Mouse (Mus musculus) midbrain, postnatal 0 days (tissue): Measurements from ENCODE around the gene Gramd1a. TPM values are rescaled to one million over a fixed set of nuclear protein-coding genes. Genes with fewer than 3 reads are reported as not detected.
A peak's percentile ranks its signal among the peaks of the same experiment; 100 is the strongest.

ENCODE experiments used
- ATAC-seq: fragments of 200-750 bp; cut with Nextera tagmentation; 2 replicates; pipeline ENCODE4 v1.8.0; 2017; ENCODE audit warnings: moderate number of reproducible peaks, mild to moderate bottlenecking, moderate TSS enrichment, moderate library complexity; ENCODE audit not compliant: low FRiP score
- DNase-seq: peaks from one replicate; pipeline ENCODE4 v3.0.0-alpha.2; 2015; ENCODE audit warnings: low spot score
- H3K27ac ChIP-seq: fragments of 300-500 bp; sonication (generic); 2 replicates; pipeline ENCODE4 v1.5.1; 2014; ENCODE audit warnings: low read depth, mild to moderate bottlenecking, low read length, mixed read lengths
- H3K27me3 ChIP-seq: fragments of 300-500 bp; sonication (generic); 2 replicates; pipeline ENCODE4 v1.6.1; 2014; ENCODE audit warnings: low read length, control low read depth, mixed read lengths; ENCODE audit not compliant: insufficient read depth
- H3K36me3 ChIP-seq: fragments of 300-500 bp; sonication (generic); 2 replicates; pipeline ENCODE4 v1.6.1; 2014; ENCODE audit warnings: low read length, control low read depth, mixed read lengths; ENCODE audit not compliant: insufficient read depth
- H3K4me1 ChIP-seq: fragments of 300-500 bp; sonication (generic); 2 replicates; pipeline ENCODE4 v1.6.1; 2014; ENCODE audit warnings: mild to moderate bottlenecking, control low read depth, antibody characterized with exemption, low read length, mixed read lengths; ENCODE audit not compliant: insufficient read depth
- H3K4me2 ChIP-seq: fragments of 300-500 bp; sonication (generic); 2 replicates; pipeline ENCODE4 v1.6.1; 2014; ENCODE audit warnings: low read depth, mild to moderate bottlenecking, low read length, mixed read lengths; ENCODE audit not compliant: poor library complexity, severe bottlenecking
- H3K4me3 ChIP-seq: fragments of 300-500 bp; sonication (generic); 2 replicates; pipeline ENCODE4 v1.5.1; 2014; ENCODE audit warnings: low read depth, mild to moderate bottlenecking, low read length, moderate library complexity
- H3K9ac ChIP-seq: fragments of 300-500 bp; sonication (generic); replicated peaks from 2 replicates; pipeline ENCODE4 v1.6.1; 2014; ENCODE audit warnings: mild to moderate bottlenecking, low read length, moderate library complexity, mixed read lengths; ENCODE audit not compliant: poor library complexity, severe bottlenecking
- H3K9me3 ChIP-seq: fragments of 300-500 bp; sonication (generic); 2 replicates; pipeline ENCODE4 v1.6.1; 2016; ENCODE audit warnings: low read length, control low read depth
- CTCF ChIP-seq: IDR thresholded peaks from 2 replicates; pipeline ENCODE4 v1.5.1; 2016; ENCODE audit warnings: antibody characterized with exemption, mild to moderate bottlenecking
- WGBS: fragments of 180-500 bp; shearing (Covaris S2); extraction: QIAGEN DNeasy Blood & Tissue Kit; methylation state at CpG from one replicate; pipeline ENCODE4 v1.1.7; 2014; 5-methylcytosine and 5-hydroxymethylcytosine counted together
- polyA plus RNA-seq: library from polyadenylated mRNA; unstranded; fragments of >200 nt; fragmentation: Nextera tagmentation; extraction: Ambion mirVana; gene quantifications from 2 replicates; pipeline ENCODE4 v1.2.1, GENCODE M21; 2015
- total RNA-seq: library from RNA; depleted of rRNA; stranded (reverse); fragments of >200 nt; gene quantifications from 2 replicates; pipeline ENCODE4 v1.2.3, GENCODE M21; 2014

Gramd1a gene
- total and polyA plus RNA-seq, 2 experiments from 2014 or later, result 160 to 270 TPM

- no peak overlapping the region for H3K9ac ChIP-seq
- H3K9me3 ChIP-seq, result no peaks in the 10 kb centered on the region
- H3K27ac ChIP-seq, result no peak overlapping the region
- H3K36me3 ChIP-seq, result peaks cover 69% of the 10 kb centered on the region
- H3K4me3 ChIP-seq, result no peak overlapping the region
- H3K4me1 ChIP-seq, result peaks cover 3% of the 10 kb centered on the region; the same call in 1 of the 2 replicates
- peaks cover 5% of the 10 kb centered on the region for H3K27me3 ChIP-seq
- no peak overlapping the region for H3K4me2 ChIP-seq
- peak; percentile 91 for TF ChIP-seq CTCF
- 43% methylated on average over 4 of the region's 4 CpGs for WGBS
- DNase-seq (peak; percentile 77), ATAC-seq (no peak)
Measured at GRCm38 (mm10) chr7:31130841-31131240, 24.9 kb downstream of the Gramd1a start.

DNA sequence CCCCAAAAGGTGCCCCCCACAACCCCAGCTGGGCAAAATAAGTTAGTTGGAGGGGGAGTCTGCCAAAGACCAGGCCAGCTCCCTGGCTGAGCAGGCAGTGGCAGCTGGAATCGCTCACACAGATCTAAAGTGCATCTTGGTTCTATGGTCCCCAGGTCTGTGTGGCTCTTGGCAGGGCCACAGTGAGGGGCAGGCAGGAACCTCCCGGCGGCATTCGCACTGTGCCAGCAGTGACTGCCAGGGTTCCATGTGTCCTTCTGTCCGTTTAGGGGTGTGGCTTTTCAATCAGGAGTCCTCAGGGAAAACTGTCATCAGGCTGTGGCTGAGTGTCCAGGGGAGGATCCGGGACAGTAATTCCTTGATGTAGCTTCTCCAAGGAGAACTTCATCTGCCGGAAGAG is 25.5 kb downstream of the Gramd1a start:
- ATAC-seq, result no peak

DNA sequence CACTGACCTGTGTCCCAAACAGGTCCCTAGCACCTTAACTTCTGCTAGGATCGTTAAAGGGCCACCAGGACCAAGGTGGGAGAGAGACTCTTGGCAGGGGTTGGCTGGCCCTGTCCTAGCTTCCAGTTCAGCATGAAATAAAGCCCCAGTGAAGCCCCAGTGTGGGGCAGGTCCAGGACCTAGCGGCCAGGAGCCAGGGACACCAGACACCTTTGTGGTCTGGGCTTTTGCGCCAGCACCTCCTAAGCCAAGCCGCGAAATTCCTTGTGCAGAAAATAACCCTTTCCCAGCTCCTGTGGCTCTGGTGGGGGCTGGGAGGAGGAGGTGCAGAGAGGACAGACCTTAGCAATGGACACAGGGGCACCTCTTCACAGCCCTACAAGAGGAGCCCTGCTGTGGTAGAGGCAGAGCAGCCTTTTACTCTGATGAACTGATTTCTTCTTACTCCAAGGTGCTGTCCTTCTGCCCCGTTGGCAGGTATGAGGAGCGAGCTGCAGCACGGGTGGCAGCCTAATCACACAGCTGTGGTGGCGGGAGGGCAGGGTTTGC is 27.5 kb downstream of the Gramd1a start:
- Histone ChIP-seq H3K4me1 (peaks cover 3% of the 10 kb centered on the region; the same call in 1 of the 2 replicates), H3K9ac (no peak overlapping the region), H3K4me3 (no peak overlapping the region), H3K36me3 (peaks cover 45% of the 10 kb centered on the region), H3K4me2 (no peak overlapping the region), H3K27ac (peak overlapping the region; percentile 70; the same call in 1 of the 2 replicates), H3K27me3 (peaks cover 15% of the 10 kb centered on the region), H3K9me3 (no peaks in the 10 kb centered on the region)
- no peak for TF ChIP-seq CTCF
- no peak for ATAC-seq
- DNase-seq, result no peak
- WGBS, result 74% methylated on average over 9 of the region's 9 CpGs

More for the DNA sequence above, 25.5 kb downstream of the Gramd1a start:
- Histone ChIP-seq H3K27me3 (peaks cover 11% of the 10 kb centered on the region), H3K4me2 (no peak overlapping the region), H3K4me3 (no peak overlapping the region), H3K9ac (no peak overlapping the region), H3K36me3 (peaks cover 63% of the 10 kb centered on the region), H3K9me3 (no peaks in the 10 kb centered on the region), H3K4me1 (peaks cover 3% of the 10 kb centered on the region; the same call in 1 of the 2 replicates), H3K27ac (no peak overlapping the region)
- 96% methylated on average over 7 of the region's 7 CpGs for WGBS
- no peak for TF ChIP-seq CTCF
- no peak for DNase-seq

DNA sequence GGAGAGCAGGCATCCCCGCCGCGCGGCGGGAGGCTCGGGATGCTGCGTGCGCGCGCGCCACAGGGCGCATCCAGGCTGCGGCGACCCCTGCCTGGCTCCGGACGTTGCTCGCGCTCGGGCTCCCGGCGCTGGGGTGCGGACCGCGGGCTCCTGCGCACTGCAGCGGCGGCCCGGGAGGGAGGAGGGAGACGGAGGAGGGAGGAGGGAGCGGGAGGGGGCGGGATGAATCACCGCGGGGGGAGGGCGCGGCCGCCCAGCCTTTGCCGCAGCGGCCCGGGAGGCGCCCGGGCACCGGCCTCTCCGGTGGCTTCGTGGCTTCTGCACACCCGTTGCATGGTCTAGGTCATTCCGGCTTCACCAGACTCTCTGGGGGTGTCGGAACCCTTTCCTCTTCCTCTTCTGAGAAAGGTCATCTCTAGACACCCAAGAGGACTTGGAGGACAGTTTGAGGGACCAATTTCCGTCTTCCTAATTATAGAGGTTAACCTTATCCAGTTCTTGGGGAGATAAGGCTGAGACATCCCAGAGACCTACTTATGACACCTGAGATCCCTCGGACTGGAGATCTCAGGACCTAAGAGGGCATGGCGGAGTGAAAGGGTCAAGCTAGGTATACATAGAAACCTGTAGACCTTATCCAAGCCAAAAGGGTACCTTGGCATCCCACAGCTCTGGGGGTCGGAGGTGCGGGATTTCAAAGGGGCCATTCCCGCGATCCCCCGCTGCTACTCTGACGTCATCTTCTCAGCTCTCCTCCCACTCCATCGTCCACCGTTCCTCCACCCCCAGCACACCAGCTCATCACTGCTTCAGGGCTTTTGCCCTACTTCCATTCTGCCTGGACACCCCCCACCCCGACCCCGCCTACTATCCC is 28.6 kb downstream of the Gramd1a start, which contains the start of gene Scn1b:
Gene Scn1b (minus strand): TSS at position 153 of the 874 bp plus-strand sequence.
- peak; percentile 57 for ATAC-seq

GRCm38 (mm10) chr7:31126211-31126751 is 29.4 kb downstream of the Gramd1a start:
- 0 out of 2 replicates have a peak, but pooled peaks have one; percentile 9 for ATAC-seq
- under 1% methylated on average over 45 of the region's 53 CpGs for WGBS

More for the DNA sequence above, 28.6 kb downstream of the Gramd1a start, which contains the start of gene Scn1b:
- Histone ChIP-seq H3K4me2 (peak within 1 kb of the TSS; percentile 92), H3K4me3 (peak within 1 kb of the TSS; percentile 68), H3K4me1 (peaks cover 3% of the 10 kb centered on the region; the same call in 1 of the 2 replicates), H3K27ac (peak within 1 kb of the TSS; percentile 70), H3K27me3 (peaks cover 15% of the 10 kb centered on the region), H3K36me3 (peaks cover 34% of the 10 kb centered on the region), H3K9me3 (no peaks in the 10 kb centered on the region), H3K9ac (peak within 1 kb of the TSS; percentile 79)
- peak; percentile 52 for DNase-seq
- WGBS, result 2% methylated on average over 26 of the region's 60 CpGs
- TF ChIP-seq CTCF, result no peak

More at GRCm38 (mm10) chr7:31126211-31126751, 29.4 kb downstream of the Gramd1a start:
- Histone ChIP-seq H3K4me2 (peak overlapping the region; percentile 92), H3K27me3 (peaks cover 15% of the 10 kb centered on the region), H3K4me3 (peak overlapping the region; percentile 68), H3K9ac (peak overlapping the region; percentile 79), H3K36me3 (peaks cover 25% of the 10 kb centered on the region), H3K9me3 (no peaks in the 10 kb centered on the region), H3K27ac (peak overlapping the region; percentile 70), H3K4me1 (peaks cover 3% of the 10 kb centered on the region; the same call in 1 of the 2 replicates)
- no peak for DNase-seq
- no peak for TF ChIP-seq CTCF
